Mouse (Mus musculus): ENCODE measurements around the gene Agbl4.

Agbl4 gene

GRCm38 (mm10) chr4:111383101-111383500, 985.6 kb downstream of the Agbl4 start:
- DNase-seq (ENCODE audit: low read depth, low spot score) = no peak

- no peak for DNase-seq (ENCODE audit: low read depth, low spot score)
Measured at GRCm38 (mm10) chr4:111390736-111391135, 993.3 kb downstream of the Agbl4 start.

- no peak for DNase-seq (ENCODE audit: low read depth, low spot score)
Measured at GRCm38 (mm10) chr4:111399784-111400183, 1002.3 kb downstream of the Agbl4 start.

GRCm38 (mm10) chr4:111400676-111401075, 1003.2 kb downstream of the Agbl4 start:
- DNase-seq (ENCODE audit: low read depth, low spot score) = no peak

- DNase-seq (ENCODE audit: low read depth, low spot score) = no peak
Measured at GRCm38 (mm10) chr4:111403243-111403642, 1005.8 kb downstream of the Agbl4 start.

GRCm38 (mm10) chr4:111410731-111411130, 1013.3 kb downstream of the Agbl4 start:
- no peak for DNase-seq (ENCODE audit: low read depth, low spot score)

GRCm38 (mm10) chr4:111414399-111414798, 1016.9 kb downstream of the Agbl4 start:
- DNase-seq (ENCODE audit: low read depth, low spot score) = no peak

- no peak for DNase-seq (ENCODE audit: low read depth, low spot score)
Measured at GRCm38 (mm10) chr4:111414818-111415488, 1017.5 kb downstream of the Agbl4 start, which contains the start of gene Bend5. Bend5 (plus strand) TSS chr4:111415006.

GRCm38 (mm10) chr4:111416126-111416525, 1018.7 kb downstream of the Agbl4 start:
- DNase-seq (ENCODE audit: low read depth, low spot score) = no peak

- no peak for DNase-seq (ENCODE audit: low read depth, low spot score)
Measured at GRCm38 (mm10) chr4:111416551-111416950, 1019.1 kb downstream of the Agbl4 start.

GRCm38 (mm10) chr4:111417716-111418115, 1020.3 kb downstream of the Agbl4 start:
- DNase-seq (ENCODE audit: low read depth, low spot score) = no peak

GRCm38 (mm10) chr4:111419476-111419875, 1022.0 kb downstream of the Agbl4 start:
- DNase-seq (ENCODE audit: low read depth, low spot score) = no peak

GRCm38 (mm10) chr4:111420031-111420430, 1022.6 kb downstream of the Agbl4 start:
- DNase-seq (ENCODE audit: low read depth, low spot score) = no peak

GRCm38 (mm10) chr4:111420955-111421354, 1023.5 kb downstream of the Agbl4 start:
- no peak for DNase-seq (ENCODE audit: low read depth, low spot score)

GRCm38 (mm10) chr4:111421785-111422184, 1024.3 kb downstream of the Agbl4 start:
- DNase-seq (ENCODE audit: low read depth, low spot score) = no peak

GRCm38 (mm10) chr4:111424371-111424950, 1027.0 kb downstream of the Agbl4 start:
- no peak for DNase-seq (ENCODE audit: low read depth, low spot score)

GRCm38 (mm10) chr4:111425170-111425569, 1027.7 kb downstream of the Agbl4 start:
- DNase-seq (ENCODE audit: low read depth, low spot score) = peak; percentile 4

- DNase-seq (ENCODE audit: low read depth, low spot score) = no peak
Measured at GRCm38 (mm10) chr4:111431186-111431585, 1033.7 kb downstream of the Agbl4 start.

GRCm38 (mm10) chr4:111432013-111432412, 1034.6 kb downstream of the Agbl4 start:
- no peak for DNase-seq (ENCODE audit: low read depth, low spot score)

GRCm38 (mm10) chr4:111432417-111432816, 1035.0 kb downstream of the Agbl4 start:
- DNase-seq (ENCODE audit: low read depth, low spot score) = no peak

GRCm38 (mm10) chr4:111441709-111442108, 1044.2 kb downstream of the Agbl4 start:
- DNase-seq (ENCODE audit: low read depth, low spot score) = no peak

- no peak for DNase-seq (ENCODE audit: low read depth, low spot score)
Measured at GRCm38 (mm10) chr4:111442435-111443238, 1045.2 kb downstream of the Agbl4 start.
